Mouse (Mus musculus) neural tube, embryonic 11.5 days (tissue): ENCODE measurements around the gene Slc25a40. TPM values are rescaled to one million over a fixed set of nuclear protein-coding genes. Genes with fewer than 3 reads are reported as not detected.

Source experiments
- ATAC-seq: fragments of 200-750 bp; cut with Nextera tagmentation; 2 replicates; pipeline ENCODE4 v1.8.0; 2017; ENCODE audit warnings: moderate number of reproducible peaks, mild to moderate bottlenecking, moderate TSS enrichment, moderate library complexity; ENCODE audit not compliant: insufficient read depth, low FRiP score, low TSS enrichment
- DNase-seq: peaks from one replicate; pipeline ENCODE4 v3.0.0-alpha.2; 2015; ENCODE audit warnings: low spot score
- H3K27ac ChIP-seq: fragments of 300-500 bp; sonication (generic); 2 replicates; pipeline ENCODE4 v1.5.1; 2014; ENCODE audit warnings: low read depth, mild to moderate bottlenecking, low read length
- H3K27me3 ChIP-seq: fragments of 300-500 bp; sonication (generic); 2 replicates; pipeline ENCODE4 v1.6.1; 2014; ENCODE audit warnings: mild to moderate bottlenecking, low read length, mixed read lengths; ENCODE audit not compliant: control insufficient read depth, insufficient read depth
- H3K36me3 ChIP-seq: fragments of 300-500 bp; sonication (generic); 2 replicates; pipeline ENCODE4 v1.6.1; 2014; ENCODE audit warnings: mild to moderate bottlenecking, low read length, moderate library complexity, mixed read lengths; ENCODE audit not compliant: control insufficient read depth, insufficient read depth
- H3K4me1 ChIP-seq: fragments of 300-500 bp; sonication (generic); 2 replicates; pipeline ENCODE4 v1.6.1; 2014; ENCODE audit warnings: low read length, mixed read lengths; ENCODE audit not compliant: control insufficient read depth, insufficient read depth
- H3K4me2 ChIP-seq: fragments of 300-500 bp; sonication (generic); 2 replicates; pipeline ENCODE4 v1.6.1; 2014; ENCODE audit warnings: low read depth, mild to moderate bottlenecking, moderate library complexity
- H3K4me3 ChIP-seq: fragments of 300-500 bp; sonication (generic); 2 replicates; pipeline ENCODE4 v1.5.1; 2014; ENCODE audit warnings: low read depth, low read length
- H3K9ac ChIP-seq: fragments of 300-500 bp; sonication (generic); 2 replicates; pipeline ENCODE4 v1.6.1; 2014; ENCODE audit warnings: mild to moderate bottlenecking, low read length
- H3K9me3 ChIP-seq: fragments of 300-500 bp; sonication (generic); 2 replicates; pipeline ENCODE4 v1.6.1; 2016; ENCODE audit warnings: low read length; ENCODE audit not compliant: control insufficient read depth
- WGBS: fragments of 180-500 bp; shearing (Covaris S2); extraction: QIAGEN DNeasy Blood & Tissue Kit; methylation state at CpG from one replicate; pipeline ENCODE4 v1.1.7; 2014; 5-methylcytosine and 5-hydroxymethylcytosine counted together
- polyA plus RNA-seq: library from polyadenylated mRNA; unstranded; fragments of >200 nt; fragmentation: Nextera tagmentation; extraction: Ambion mirVana; gene quantifications from 2 replicates; pipeline ENCODE4 v1.2.1, GENCODE M21; 2014

Slc25a40 gene
- polyA plus RNA-seq, 1 experiment from 2014 or later: 8.3 TPM

DNA sequence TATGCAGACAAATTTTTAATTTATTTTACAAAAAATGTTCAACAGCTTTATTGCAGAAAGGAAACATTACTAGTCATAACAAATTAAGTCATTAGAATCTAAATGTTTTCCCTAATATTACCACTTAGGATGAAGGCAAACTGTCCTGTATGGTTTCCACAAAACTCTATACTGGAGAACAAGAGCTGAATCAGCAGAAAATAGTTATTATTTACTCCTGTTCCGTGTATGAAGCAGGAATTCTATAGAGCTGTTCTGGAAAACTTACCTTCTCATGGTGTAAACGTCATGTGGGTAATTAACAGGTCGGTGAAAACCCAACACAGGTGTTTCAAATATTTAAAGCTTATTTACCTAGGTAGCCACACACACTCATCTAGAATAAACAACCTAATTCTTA lies 1.2 kb upstream of the Slc25a40 start:
- WGBS: 17% methylated on average over 3 of the region's 3 CpGs
- Histone ChIP-seq H3K9ac (peak overlapping the region; percentile 90; the same call in 1 of the 2 replicates), H3K36me3 (no peaks in the 10 kb centered on the region), H3K4me2 (peak overlapping the region; percentile 52), H3K4me3 (peak overlapping the region; percentile 84), H3K27ac (no peak overlapping the region), H3K27me3 (no peaks in the 10 kb centered on the region), H3K4me1 (no peaks in the 10 kb centered on the region; the same call in 1 of the 2 replicates), H3K9me3 (no peaks in the 10 kb centered on the region)
- DNase-seq: no peak
- ATAC-seq: no peak

- H3K27me3 ChIP-seq: no peaks in the 10 kb centered on the region
- no peaks in the 10 kb centered on the region; the same call in 1 of the 2 replicates for H3K4me1 ChIP-seq
- 1% methylated on average over 40 of the region's 40 CpGs for WGBS
- H3K36me3 ChIP-seq: no peaks in the 10 kb centered on the region
- H3K4me2 ChIP-seq: peak overlapping the region; percentile 52
- peak overlapping the region; percentile 84 for H3K4me3 ChIP-seq
- DNase-seq (peak; percentile 14), ATAC-seq (no peak)
- H3K27ac ChIP-seq: no peak overlapping the region
- H3K9me3 ChIP-seq: no peaks in the 10 kb centered on the region
- peak overlapping the region; percentile 90 for H3K9ac ChIP-seq
Measured at GRCm38 (mm10) chr5:8422932-8423928, 580 bp downstream of the Slc25a40 start.

DNA sequence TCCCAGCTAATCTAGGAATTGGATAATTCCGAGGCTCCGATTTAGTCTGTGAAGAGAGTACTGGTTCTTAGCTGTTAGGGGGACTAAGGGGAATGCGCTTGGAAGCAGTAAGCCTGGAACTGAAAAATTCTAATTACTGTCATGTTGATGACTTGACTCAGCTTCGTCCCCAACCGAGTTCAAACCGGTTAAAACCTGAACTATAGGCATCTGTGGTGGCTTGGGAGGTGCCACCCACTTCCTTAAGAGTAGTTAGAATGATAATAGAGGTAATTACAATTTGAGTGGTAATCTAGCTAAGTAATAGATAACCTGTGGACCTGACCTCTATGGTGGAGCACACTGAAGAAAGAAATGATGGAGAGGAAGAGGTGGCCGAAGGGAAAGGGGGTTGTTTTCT lies 1.5 kb downstream of the Slc25a40 start:
- ATAC-seq: no peak
- DNase-seq: no peak
- Histone ChIP-seq H3K27me3 (no peaks in the 10 kb centered on the region), H3K4me3 (0 out of 2 replicates have a peak overlapping the region, but pooled peaks have one; percentile 84), H3K9me3 (no peaks in the 10 kb centered on the region), H3K4me1 (no peaks in the 10 kb centered on the region; the same call in 1 of the 2 replicates), H3K27ac (no peak overlapping the region), H3K4me2 (peak overlapping the region; percentile 52), H3K9ac (no peak overlapping the region), H3K36me3 (no peaks in the 10 kb centered on the region)
- WGBS: 12% methylated on average over 7 of the region's 7 CpGs

DNA sequence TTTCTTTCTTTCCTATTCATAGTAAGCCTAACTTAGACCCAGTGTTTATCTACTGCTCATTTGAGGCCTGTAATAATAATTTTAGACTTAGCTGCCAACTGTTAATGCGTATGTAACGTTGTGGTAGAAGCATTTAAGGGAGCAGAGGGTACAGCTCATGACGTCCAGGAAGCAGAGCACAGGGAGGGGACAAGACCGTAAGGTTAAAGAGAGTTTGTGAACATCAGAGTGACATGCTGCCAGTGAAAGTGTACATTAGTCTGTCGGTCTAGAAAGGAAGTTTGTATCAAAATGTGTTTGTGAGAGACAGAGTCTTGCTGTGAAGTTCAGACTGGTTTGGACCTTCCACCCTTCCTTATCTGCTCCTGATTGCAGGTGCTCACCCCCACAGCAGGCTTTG lies 3.2 kb downstream of the Slc25a40 start:
- Histone ChIP-seq H3K9ac (no peak overlapping the region), H3K9me3 (no peaks in the 10 kb centered on the region), H3K27me3 (no peaks in the 10 kb centered on the region), H3K36me3 (no peaks in the 10 kb centered on the region), H3K27ac (no peak overlapping the region), H3K4me3 (no peak overlapping the region), H3K4me1 (no peaks in the 10 kb centered on the region; the same call in 1 of the 2 replicates), H3K4me2 (no peak overlapping the region)
- ATAC-seq (no peak), DNase-seq (no peak)
- 83% methylated on average over 5 of the region's 5 CpGs for WGBS

GRCm38 (mm10) chr5:8437481-8438156 lies 15.0 kb downstream of the Slc25a40 start:
- Histone ChIP-seq H3K27ac (no peak overlapping the region), H3K4me1 (no peaks in the 10 kb centered on the region), H3K4me2 (no peak overlapping the region), H3K9ac (no peak overlapping the region), H3K36me3 (no peaks in the 10 kb centered on the region), H3K27me3 (no peaks in the 10 kb centered on the region), H3K9me3 (no peaks in the 10 kb centered on the region), H3K4me3 (no peak overlapping the region)
- DNase-seq: no peak
- 91% methylated on average over 5 of the region's 5 CpGs for WGBS
- ATAC-seq: no peak

GRCm38 (mm10) chr5:8439095-8439494 lies 16.4 kb downstream of the Slc25a40 start:
- Histone ChIP-seq H3K9ac (no peak overlapping the region), H3K36me3 (no peaks in the 10 kb centered on the region), H3K4me2 (no peak overlapping the region), H3K4me1 (no peaks in the 10 kb centered on the region), H3K27ac (no peak overlapping the region), H3K9me3 (no peaks in the 10 kb centered on the region), H3K4me3 (no peak overlapping the region), H3K27me3 (no peaks in the 10 kb centered on the region)
- DNase-seq: no peak
- ATAC-seq: no peak
- 64% methylated on average over 2 of the region's 2 CpGs for WGBS

DNA sequence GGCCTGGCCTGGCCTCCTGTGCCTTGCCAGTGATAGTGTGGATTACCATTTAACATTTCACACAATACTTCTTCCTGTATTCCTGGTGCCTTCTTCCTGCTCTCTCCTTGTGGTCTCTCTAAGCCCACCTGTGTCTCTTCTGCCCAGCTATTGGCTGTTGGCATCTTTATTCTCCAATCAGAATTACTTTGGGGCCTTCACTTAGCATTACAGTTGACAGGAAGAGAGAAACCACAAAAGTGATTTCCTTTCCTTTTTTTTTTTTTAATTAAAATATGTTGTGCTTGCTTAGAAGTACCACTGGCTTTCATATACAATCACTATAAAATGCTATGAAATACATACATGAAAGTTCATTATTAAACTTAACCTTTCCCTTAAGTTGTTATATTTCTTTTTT lies 32.9 kb downstream of the Slc25a40 start:
- H3K27ac ChIP-seq: no peak overlapping the region
- no peak for ATAC-seq
- no peaks in the 10 kb centered on the region for H3K27me3 ChIP-seq

DNA sequence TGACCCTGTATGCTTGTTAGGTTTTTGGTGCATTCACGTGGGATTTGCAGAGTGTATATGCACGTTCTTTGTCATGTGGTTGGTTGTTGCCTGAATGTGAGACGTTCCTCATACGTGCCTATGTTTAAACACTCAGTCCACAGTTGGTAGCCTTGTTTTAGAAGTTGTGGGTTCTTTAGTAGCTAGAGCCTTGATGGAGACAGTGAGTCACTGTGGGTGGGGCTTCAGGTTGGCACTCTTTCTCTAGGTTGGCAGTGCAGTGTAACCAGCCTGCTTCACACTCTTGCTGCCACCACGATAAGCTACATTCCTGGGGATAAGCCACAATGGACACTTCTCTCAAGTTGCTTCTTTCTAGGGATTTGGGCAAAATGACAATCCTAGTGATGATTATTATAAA lies 33.9 kb downstream of the Slc25a40 start:
- no peaks in the 10 kb centered on the region for H3K36me3 ChIP-seq
- H3K9me3 ChIP-seq: no peaks in the 10 kb centered on the region
- ATAC-seq (no peak), DNase-seq (no peak)
- H3K4me2 ChIP-seq: no peak overlapping the region
- no peak overlapping the region for H3K9ac ChIP-seq
- no peaks in the 10 kb centered on the region for H3K4me1 ChIP-seq
- WGBS: 91% methylated on average over 5 of the region's 5 CpGs
- H3K27ac ChIP-seq: no peak overlapping the region
- no peak overlapping the region for H3K4me3 ChIP-seq
- no peaks in the 10 kb centered on the region for H3K27me3 ChIP-seq

More for the DNA sequence above, 32.9 kb downstream of the Slc25a40 start:
- no peaks in the 10 kb centered on the region for H3K36me3 ChIP-seq
- no peak overlapping the region for H3K4me2 ChIP-seq
- H3K9ac ChIP-seq: no peak overlapping the region
- no peak overlapping the region for H3K4me3 ChIP-seq
- no peak for DNase-seq
- H3K4me1 ChIP-seq: no peaks in the 10 kb centered on the region
- H3K9me3 ChIP-seq: no peaks in the 10 kb centered on the region
